Mouse (Mus musculus): ENCODE measurements around the gene Emc7.

Emc7 gene

GRCm38 (mm10) chr2:112520526-112521482 is 66.0 kb downstream of the Emc7 start:
- no peak for DNase-seq (ENCODE audit: low read depth, low spot score)

All from c-Kit-negative CD71-positive TER-119-positive erythroid progenitor cells, embryonic 14.5 days (primary cell).